ENCODE assay signal across 14 mouse cellular contexts in genomic region chr7:122506467-122506866, GRCm38 (mm10).
"Had no signal": no experiment of that assay in that cellular context is flagged by ENCODE, and none has a peak within 500 bp of the region (broad histone marks: within the 10 kb centered on the region; RNA-seq: fewer than 3 reads in every experiment).

No protein-coding gene starts in this region.

- H3K4me2 ChIP-seq: lung, embryonic 14.5 days; midbrain, embryonic 12.5 days; midbrain, embryonic 15.5 days; neural tube, embryonic 12.5 days; stomach, embryonic 15.5 days had no signal

- H3K27ac ChIP-seq: midbrain, embryonic 10.5 days; midbrain, embryonic 12.5 days; midbrain, embryonic 15.5 days; neural tube, embryonic 12.5 days; stomach, embryonic 15.5 days; stomach, postnatal 0 days had no signal

- H3K9me3 ChIP-seq: midbrain, embryonic 10.5 days; midbrain, embryonic 12.5 days; midbrain, embryonic 15.5 days; neural tube, embryonic 12.5 days; stomach, embryonic 15.5 days had no signal

- H3K27me3 ChIP-seq: midbrain, embryonic 12.5 days; midbrain, embryonic 15.5 days; neural tube, embryonic 12.5 days; stomach, embryonic 15.5 days had no signal

- H3K4me3 ChIP-seq: midbrain, embryonic 10.5 days; midbrain, embryonic 12.5 days; midbrain, embryonic 15.5 days; neural tube, embryonic 12.5 days; stomach, embryonic 15.5 days had no signal

- DNase-seq: lung, adult 18-20 months; lung, embryonic 14.5 days; lung, postnatal 10 days; lung, postnatal 4 days; right cerebral cortex, postnatal 14 days; thymus, adult 2 months; thymus, postnatal 25 days; thymus, postnatal 4 days had no signal

- H3K36me3 ChIP-seq: midbrain, embryonic 10.5 days; midbrain, embryonic 12.5 days; midbrain, embryonic 15.5 days; neural tube, embryonic 12.5 days; stomach, embryonic 15.5 days had no signal

- H3K4me1 ChIP-seq: midbrain, embryonic 10.5 days; midbrain, embryonic 12.5 days; midbrain, embryonic 15.5 days; neural tube, embryonic 12.5 days; stomach, embryonic 15.5 days had no signal

- H3K9ac ChIP-seq: lung, embryonic 14.5 days; midbrain, embryonic 12.5 days; midbrain, embryonic 15.5 days; neural tube, embryonic 12.5 days; stomach, embryonic 15.5 days had no signal

- ATAC-seq: midbrain, embryonic 15.5 days had no signal
